Mouse (Mus musculus) retina, embryonic 14.5 days (tissue): ENCODE measurements around the gene Gabrb2.

ENCODE experiments used
- DNase-seq: peaks from one replicate; pipeline ENCODE4 v3.0.0-alpha.2; 2015; ENCODE audit warnings: low spot score

The Gabrb2 gene

DNA sequence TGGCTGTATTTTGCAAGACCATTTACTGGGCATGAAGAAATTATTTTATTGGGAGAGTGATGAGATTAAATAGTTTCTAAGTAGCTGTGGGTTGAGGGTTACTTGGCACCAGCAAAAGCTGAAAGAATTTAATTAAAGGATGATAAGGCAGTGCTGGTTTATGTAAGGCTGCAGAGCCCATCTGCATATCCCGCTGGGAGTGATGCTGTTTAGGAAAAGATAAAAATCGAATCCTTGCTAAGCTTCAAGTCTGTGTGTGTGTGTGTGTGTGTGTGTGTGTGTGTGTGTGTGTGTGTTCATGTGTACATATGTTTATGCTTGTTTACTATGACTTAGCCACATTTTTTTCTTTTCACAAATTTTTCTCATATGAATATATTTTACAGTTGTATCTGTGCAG, 113.0 kb downstream of the Gabrb2 start:
- no peak for DNase-seq

DNA sequence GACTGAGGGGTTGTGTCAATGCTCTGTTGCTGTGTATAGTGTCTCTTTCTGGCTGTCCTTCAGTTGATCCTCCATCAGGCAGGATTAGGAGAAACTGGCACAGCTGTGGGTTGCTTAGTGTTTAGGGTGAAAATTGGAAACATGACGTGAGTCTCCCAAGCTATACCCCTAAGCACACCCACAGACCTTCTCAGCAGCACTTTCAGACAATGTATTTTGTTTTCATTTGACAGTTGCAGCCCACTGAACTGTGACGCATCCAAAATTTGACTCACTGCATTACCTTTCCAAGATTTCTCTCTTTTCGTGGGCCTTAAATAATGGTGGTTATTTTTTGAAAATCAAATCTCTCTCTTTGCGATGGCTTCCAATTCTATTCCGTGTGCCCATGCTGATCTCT, 115.7 kb downstream of the Gabrb2 start:
- no peak for DNase-seq

DNA sequence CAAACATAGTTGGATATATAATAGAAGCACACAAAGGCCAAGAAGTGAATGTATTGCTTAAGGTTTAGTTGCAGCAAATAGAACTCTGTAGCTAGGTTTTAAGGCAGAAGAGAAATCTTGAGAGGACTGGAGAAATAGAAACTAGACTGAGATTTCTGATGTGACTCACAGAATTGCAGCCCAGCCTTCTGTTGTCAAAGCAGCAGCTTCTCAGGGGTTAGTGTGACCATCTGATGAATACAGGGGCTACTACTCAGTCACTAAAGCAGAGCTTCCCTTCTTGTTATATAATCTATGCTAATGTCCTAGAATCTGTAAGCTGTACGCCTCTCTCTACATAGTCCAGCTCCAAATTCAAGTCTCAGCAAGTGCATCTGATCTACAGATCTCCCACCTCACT, 116.3 kb downstream of the Gabrb2 start:
- no peak for DNase-seq

DNA sequence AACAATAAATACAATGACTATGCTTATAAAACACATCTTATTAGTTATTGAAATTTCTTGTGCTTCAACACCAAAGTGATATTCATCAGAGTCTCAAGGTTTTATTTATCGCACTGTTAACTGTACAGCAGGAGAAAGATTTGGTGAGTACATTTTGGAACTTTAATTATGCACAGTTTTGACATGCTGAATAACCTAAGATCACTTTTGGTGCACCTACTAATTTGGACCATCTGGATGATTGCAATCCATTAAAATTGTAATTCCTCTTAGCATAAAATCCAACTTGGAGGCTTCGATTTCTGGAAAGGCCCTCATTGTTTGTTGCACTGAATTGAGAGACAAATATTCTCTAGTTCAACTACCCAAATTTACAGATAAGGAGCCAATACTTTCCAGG, 123.3 kb downstream of the Gabrb2 start:
- DNase-seq = no peak

DNA sequence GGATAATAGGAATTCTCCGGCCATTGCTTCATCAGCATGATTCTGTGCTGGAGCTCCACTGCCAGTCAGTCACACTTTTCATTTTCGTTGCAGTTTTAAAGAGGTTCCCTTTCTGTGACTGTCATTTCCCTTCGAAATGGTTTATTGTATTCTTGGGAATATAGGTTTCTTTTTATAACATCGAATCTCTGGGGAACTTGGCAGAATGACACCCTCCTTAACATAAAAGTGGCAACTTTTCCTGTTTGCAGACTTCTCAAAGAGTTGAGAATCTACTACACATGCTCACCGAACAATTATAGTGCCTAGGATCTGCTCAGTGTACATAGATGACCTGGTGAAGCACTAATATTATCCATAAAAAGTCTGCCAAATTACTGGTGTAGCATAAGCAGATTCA, 146.5 kb downstream of the Gabrb2 start:
- DNase-seq = no peak

DNA sequence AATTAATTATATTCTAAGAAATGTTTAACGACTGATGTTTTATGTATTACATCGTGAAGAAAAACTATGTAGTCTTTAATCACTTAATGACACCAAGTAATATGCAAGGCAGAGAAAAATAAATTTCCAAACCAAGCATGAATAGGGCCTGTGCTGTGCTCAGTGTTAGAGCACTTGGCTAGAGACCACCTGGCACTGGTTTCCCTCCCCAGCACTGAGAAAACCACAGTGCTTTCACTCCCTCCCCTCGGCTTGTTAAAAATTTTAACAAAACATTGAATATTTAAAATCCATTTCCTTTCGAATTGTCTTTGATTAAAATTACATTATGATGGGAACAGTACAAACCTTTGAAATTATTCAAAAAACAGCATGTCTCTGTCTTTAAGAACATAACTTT, 151.9 kb downstream of the Gabrb2 start:
- DNase-seq = no peak

DNA sequence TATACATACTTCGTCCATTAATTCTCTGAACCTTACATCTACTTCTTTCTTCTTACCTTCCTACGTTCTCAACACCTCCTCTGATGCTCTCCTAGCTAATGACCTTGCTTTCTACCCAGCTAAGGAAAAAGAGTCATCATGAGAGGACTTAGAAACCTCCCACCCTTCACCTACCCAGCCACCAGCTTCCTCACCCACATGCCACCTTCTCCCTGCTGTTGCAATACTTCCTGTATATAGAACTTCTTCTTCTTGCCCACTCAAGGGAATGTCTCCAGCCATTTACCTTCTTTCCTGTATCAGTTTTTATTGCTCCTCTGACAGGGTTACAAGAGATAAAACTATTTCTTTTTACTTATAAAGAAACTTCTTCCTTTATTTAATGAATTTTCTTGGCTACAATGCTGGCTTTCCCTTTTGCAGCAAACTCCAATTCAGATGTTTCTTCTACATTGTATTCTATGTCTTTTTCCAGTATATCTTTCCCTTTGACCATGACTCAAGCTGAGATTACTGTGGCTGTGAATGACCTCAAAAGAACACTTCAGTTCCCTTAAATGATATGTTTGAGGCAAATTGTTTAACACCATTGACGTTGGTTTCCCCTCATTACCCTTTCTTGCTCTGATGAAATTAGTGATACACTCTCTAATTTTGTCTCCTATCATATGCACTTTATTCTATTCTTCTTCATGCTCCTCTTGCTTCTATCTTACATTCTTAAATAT, 155.8 kb downstream of the Gabrb2 start:
- no peak for DNase-seq

DNA sequence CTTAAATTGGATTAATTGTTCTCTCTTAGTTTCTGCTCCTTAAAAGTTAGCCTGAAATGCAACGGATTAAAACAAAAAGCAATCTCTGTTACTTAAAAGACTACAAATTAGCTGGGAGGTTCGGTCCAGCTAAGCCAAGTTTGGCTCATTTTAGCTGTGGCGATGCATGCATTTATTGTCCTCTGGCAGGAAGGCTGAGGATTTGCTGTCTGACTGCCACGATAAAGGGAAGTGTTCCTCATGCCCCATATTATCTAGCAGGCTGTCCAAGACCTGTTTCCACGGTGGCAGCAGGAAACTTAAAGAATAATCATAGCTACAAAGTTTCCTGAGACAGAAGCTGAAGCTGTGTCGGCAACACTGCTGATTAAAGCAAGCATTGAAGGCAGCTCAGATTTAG, 160.2 kb downstream of the Gabrb2 start:
- DNase-seq = peak; percentile 5

DNA sequence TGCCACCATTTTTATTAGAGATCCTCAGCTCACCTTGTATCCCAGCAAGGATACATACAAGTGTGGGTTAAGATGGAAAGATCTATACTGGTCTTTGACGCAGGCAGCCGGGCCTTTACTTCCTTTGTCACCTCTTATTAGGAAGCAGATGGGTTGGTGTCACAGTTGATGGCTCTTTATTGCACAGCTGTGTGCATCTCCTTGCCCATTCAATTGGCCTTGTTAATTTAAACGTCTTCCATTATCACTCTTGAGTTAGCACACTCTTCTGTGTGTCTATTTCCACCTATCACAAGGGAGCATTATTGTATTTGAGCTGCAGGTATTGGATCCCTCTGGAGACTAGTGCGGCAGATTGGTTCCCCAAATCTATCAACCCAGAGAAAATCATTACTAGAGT, 161.6 kb downstream of the Gabrb2 start:
- DNase-seq = peak; percentile 36

DNA sequence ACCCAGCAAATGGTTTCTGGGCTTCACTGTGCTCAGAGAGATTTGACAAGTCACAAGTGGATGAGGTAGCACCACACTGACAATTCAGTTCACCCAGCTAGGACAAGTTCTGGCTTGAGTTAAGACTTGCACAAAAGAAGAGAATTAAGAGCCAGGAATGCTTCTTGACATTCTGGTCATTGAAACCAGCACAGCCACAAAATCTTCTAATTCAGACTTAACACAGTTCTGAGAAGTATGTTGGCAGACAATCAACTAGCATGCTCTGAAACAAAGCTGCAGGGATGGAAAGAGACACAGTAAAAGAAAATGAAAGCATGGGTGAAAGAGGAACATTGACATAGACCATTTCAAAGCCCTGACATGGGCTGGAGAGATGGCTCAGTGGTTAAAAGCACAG, 162.2 kb downstream of the Gabrb2 start:
- DNase-seq = no peak

DNA sequence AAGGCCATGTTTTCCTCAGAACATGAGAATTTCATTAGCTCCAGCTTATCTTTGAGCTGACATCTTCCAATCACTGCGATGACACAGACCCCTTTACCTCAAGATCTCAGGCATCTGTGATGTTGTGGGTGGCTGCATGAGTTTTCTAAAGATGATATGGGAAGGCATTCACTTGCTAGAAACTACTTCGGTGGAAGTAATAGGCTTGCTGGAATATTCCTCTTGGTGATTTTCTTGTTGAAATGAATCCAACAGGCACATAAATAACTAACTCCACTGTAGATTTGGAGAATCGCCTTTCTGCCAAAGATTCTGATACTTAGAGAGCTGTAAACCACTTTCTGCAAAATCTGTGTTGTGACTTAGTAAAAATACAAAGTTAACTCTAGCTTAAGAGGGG, 172.9 kb downstream of the Gabrb2 start:
- DNase-seq = no peak

DNA sequence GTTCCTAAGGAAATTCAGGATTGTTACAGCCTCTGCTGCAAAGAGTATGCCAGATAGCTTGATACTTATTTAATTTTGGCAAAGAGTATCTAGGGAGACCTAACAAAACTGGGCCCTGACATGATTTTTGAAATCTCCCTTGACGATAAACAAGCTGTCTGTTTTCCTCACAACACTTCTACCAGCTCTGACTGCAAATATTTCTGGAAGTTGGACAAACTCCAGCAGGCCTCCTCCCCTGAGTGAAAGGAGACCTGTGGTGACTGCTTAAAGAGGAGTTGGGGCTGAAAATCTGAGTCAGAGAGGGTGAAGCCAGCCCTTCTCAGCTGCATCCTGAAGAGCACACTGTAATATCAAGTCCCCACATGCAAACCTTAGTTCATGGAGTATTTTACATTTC, 186.7 kb downstream of the Gabrb2 start:
- no peak for DNase-seq

DNA sequence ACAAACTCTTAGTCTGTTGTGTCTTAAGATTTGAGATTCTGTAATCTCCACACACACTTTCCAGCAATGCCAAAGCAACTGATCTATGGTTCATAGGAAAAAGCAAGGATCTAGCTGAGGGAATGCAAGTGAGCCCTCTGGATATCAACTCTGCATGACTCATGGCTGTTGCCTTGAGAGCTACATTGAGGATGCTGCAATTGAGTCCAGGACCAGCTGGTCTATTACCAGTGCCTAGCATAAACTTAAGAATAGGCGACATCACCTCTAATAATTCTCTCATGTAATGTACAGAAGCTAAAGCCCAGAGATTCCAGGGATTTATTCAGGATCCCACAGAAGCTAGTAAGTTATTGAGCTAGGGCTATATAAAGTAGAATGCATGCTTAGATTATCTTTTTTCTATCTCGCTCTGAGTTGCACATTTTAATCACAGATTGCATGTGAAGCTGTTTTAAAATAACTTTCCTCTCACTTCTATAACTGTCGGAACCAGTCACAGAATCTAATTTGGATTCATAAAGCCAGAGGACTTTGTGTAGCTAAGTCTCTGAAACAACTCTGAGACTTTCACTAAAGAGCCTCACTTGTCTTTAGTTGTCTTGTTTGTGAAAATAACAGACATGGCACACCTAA, 189.7 kb downstream of the Gabrb2 start:
- DNase-seq = no peak

DNA sequence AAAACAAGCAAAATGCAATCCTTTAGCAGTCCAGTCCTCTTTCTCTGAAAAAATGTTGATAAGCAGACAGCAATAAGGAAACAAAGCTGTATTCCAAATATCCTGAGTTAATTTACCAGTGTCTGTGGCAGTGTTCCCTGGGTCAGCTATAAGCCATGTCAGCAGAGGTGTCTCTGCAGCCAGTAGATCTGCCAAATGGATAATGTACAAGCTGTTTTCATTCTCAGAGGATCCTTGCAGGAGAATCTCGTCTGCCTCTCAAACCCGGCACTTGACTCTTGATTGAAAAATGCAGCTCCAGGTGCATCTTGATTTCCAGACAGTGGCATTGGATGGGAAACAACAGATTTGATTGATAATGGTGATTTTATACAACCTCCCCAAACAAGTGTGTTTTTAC, 198.6 kb downstream of the Gabrb2 start:
- no peak for DNase-seq

DNA sequence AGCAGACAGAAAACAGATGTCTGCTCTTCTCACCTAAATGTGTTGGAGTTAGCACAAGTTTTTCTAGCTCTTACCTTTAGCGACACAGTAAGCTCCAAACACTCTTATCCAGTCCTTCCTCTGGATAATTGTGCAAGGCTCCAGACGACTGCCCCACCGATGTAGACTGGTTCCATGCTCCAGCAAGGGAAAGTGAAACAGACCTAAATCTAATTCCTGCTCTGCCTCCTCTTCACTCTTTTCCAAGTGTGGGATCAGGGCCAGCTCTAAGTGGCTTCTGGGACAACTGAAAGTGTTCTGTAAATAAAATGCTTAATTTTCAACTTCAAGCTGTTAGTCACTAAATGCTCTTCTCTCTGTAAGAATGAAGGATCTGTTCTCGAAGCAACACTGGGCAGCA, 201.6 kb downstream of the Gabrb2 start:
- no peak for DNase-seq

DNA sequence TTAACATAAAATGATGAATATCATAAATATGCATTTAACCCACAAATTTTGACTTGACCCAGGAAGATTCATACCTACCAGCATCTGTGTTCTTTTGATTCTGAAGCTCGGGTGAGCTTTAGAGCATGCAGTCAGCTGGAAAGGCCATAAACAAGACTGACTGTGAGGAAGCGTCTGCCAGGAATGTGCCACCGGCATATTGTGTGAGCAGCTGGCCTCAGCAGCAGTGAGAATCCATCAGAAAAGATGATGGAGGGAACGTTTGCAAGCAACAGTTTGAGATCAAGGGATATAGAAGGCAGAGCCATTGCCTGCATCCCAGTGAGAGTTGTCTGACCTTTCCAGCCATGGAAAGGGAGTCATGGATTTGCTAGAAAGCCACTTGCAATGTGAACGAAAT, 230.6 kb downstream of the Gabrb2 start:
- DNase-seq = peak; percentile 9

DNA sequence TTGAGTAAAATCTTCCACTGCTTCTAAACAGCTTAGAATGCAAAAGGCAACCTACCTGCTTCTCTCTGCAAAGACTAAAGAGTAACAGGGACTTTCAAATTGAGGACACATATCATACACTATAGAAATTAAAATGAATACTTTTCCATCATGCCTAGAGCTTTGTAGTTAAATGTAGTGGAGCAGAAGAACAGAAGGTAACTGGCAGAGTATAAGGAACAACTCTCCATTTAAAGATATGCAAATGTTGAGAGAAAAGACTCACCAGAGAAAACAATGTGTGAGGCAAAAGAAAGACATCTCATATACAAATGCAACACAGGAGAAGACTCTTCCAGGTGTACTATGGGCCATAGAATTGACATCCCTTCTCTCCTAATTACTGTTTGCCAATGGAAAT, 232.0 kb downstream of the Gabrb2 start:
- DNase-seq = no peak

DNA sequence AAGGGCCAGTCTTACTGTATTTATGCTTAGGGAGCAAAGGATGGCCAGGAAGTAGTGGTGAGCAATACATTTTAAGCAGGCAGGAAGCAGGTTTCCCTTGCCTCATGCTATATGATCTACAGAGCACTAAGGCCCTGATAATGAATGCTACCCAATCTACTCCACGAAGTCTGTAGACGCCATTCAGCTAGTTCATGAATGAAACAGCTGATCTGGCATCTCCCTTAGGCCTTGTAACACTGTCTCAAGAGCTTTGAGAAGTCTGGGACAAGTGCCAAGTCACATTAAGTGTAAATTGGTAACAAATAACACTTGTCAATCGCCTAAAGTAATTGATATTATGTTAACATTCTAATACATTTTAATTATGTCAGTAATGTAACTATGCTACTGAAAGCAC, 234.6 kb downstream of the Gabrb2 start:
- no peak for DNase-seq

DNA sequence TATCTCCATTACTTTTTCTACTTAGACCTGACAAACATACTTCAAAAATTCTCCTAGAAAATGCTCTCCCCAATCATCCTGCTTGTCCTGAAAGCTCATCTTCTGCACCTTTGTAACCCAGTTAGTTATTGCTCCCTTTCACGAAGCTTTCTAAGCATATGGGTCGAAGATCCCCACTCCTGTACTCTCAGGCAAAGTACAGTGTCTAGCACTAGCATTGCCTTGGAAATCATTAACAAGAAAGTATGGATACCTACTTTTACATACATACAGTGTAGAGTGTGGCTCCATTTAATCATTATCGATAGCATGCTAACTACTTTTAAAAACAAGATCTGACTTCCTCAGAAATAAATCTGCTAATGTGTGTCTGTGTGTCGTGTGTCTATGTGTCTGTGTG, 249.1 kb downstream of the Gabrb2 start:
- DNase-seq = no peak
